Mouse (Mus musculus) megakaryocyte, embryonic 14.5 days (primary cell): ENCODE measurements around the gene Fgf12.

Experiments
- FLI1 ChIP-seq: IDR thresholded peaks from 2 replicates; pipeline ENCODE4 v1.6.1; 2012; ENCODE audit warnings: low read length, inconsistent platforms, mixed read lengths
- GATA1 ChIP-seq: IDR thresholded peaks from 3 replicates; pipeline ENCODE4 v1.6.1; 2012; ENCODE audit warnings: mixed read lengths, low read length, inconsistent platforms, borderline replicate concordance

GRCm38 (mm10) chr16:28630771-28631484, 121.9 kb downstream of the Fgf12 start:
- TF ChIP-seq GATA1: no peak
- TF ChIP-seq FLI1: no peak
